Mouse (Mus musculus) heart, postnatal 0 days (tissue): ENCODE measurements at regions not wholly inside any gene's neighbourhood (a gene's known extent, or its start where the extent isn't known, plus 50 kb on each side); places are given as distances from the start of the nearest gene placed in this dataset.

Experiments used
- ATAC-seq: fragments of 200-750 bp; cut with Nextera tagmentation; 2 replicates; pipeline ENCODE4 v1.8.0; 2017; ENCODE audit warnings: low read depth, moderate number of reproducible peaks, moderate library complexity; ENCODE audit not compliant: insufficient read depth
- DNase-seq: peaks from one replicate; pipeline ENCODE4 v3.0.0-alpha.2; 2016; ENCODE audit warnings: low spot score
- H3K27ac ChIP-seq: fragments of 300-500 bp; sonication (generic); 2 replicates; pipeline ENCODE4 v1.5.1; 2014; ENCODE audit warnings: low read depth, mild to moderate bottlenecking
- H3K27me3 ChIP-seq: fragments of 300-500 bp; sonication (generic); 2 replicates; pipeline ENCODE4 v1.6.1; 2014; ENCODE audit warnings: low read length, mixed read lengths; ENCODE audit not compliant: control insufficient read depth, insufficient read depth
- H3K36me3 ChIP-seq: fragments of 300-500 bp; sonication (generic); replicated peaks from 2 replicates; pipeline ENCODE4 v1.6.1; 2014; ENCODE audit warnings: low read length, mixed read lengths; ENCODE audit not compliant: control insufficient read depth, insufficient read depth
- H3K4me1 ChIP-seq: fragments of 300-500 bp; sonication (generic); 2 replicates; pipeline ENCODE4 v1.6.1; 2014; ENCODE audit warnings: antibody characterized with exemption; ENCODE audit not compliant: control insufficient read depth, insufficient read depth
- H3K4me2 ChIP-seq: fragments of 300-500 bp; sonication (generic); 2 replicates; pipeline ENCODE4 v1.6.1; 2014; ENCODE audit warnings: low read depth, mild to moderate bottlenecking, low read length, moderate library complexity
- H3K4me3 ChIP-seq: fragments of 300-500 bp; sonication (generic); 2 replicates; pipeline ENCODE4 v1.5.1; 2014; ENCODE audit warnings: low read depth, low read length
- H3K9ac ChIP-seq: fragments of 300-500 bp; sonication (generic); replicated peaks from 2 replicates; pipeline ENCODE4 v1.6.1; 2014; ENCODE audit warnings: low read depth, low read length, mixed read lengths
- H3K9me3 ChIP-seq: fragments of 300-500 bp; sonication (generic); replicated peaks from 2 replicates; pipeline ENCODE4 v1.6.1; 2016; ENCODE audit warnings: low read length; ENCODE audit not compliant: control insufficient read depth
- CTCF ChIP-seq: IDR thresholded peaks from 2 replicates; pipeline ENCODE4 v1.5.1; 2016; ENCODE audit warnings: antibody characterized with exemption, control low read depth, low read depth
- EP300 ChIP-seq: IDR thresholded peaks from 2 replicates; pipeline ENCODE4 v1.6.1; 2016; ENCODE audit warnings: antibody characterized with exemption, low read depth
- WGBS: fragments of 180-500 bp; shearing (Covaris S2); extraction: QIAGEN DNeasy Blood & Tissue Kit; methylation state at CpG from one replicate; pipeline ENCODE4 v1.1.7; 2014; 5-methylcytosine and 5-hydroxymethylcytosine counted together

GRCm38 (mm10) chr8:36027586-36027985, 262.0 kb downstream of the Gm19410 start:
- TF ChIP-seq EP300 (no peak), CTCF (no peak)
- Histone ChIP-seq H3K4me3 (no peak overlapping the region), H3K4me1 (no peaks in the 10 kb centered on the region), H3K9me3 (no peaks in the 10 kb centered on the region), H3K27ac (no peak overlapping the region), H3K36me3 (no peaks in the 10 kb centered on the region), H3K9ac (no peak overlapping the region), H3K27me3 (no peaks in the 10 kb centered on the region), H3K4me2 (no peak overlapping the region)
- 69% methylated on average over 11 of the region's 11 CpGs for WGBS
- DNase-seq (no peak), ATAC-seq (no peak)

DNA sequence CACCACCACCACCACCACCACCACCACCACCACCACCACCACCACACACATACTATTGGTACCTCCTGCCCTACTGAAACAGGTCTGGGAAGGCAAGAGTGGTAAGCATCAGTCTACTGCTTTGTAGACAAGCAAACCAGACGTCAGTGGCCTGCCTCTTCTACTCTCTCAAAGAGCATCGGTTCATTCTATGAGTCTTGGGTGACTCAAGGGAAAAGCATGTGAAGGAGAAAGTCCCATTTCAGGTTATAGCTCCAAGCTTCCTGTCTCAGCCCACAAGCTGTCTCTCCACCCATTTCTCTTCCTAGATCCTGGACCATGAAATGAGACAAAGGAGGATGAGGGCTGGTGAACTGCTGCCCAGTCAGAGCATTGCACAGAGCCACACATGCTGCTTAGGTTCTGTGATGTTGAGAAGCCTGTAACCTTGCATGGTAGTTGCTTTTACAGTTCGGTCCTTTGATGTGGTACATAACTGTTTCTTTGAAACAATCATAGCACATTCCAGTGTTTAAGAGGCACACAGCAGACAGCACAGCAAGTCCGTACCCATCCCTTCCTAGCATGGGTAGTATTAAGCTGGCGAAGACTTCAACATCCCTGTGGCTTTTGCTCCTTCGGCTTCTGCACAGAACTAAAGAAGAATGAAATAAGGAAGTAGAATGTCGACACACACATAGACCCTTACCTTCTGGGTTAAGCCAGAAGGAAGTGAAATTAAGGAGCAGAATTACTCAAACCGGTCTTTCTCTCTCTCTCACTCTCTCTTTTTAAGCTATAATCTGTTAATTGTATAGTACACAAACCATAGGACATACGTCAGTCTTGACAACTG, 262.7 kb downstream of the Gm19410 start:
- H3K36me3 ChIP-seq, result no peaks in the 10 kb centered on the region
- H3K27me3 ChIP-seq, result no peaks in the 10 kb centered on the region
- 76% methylated on average over 9 of the region's 9 CpGs for WGBS
- ATAC-seq (no peak), DNase-seq (no peak)
- no peak overlapping the region for H3K4me3 ChIP-seq
- no peaks in the 10 kb centered on the region for H3K4me1 ChIP-seq
- H3K9me3 ChIP-seq, result no peaks in the 10 kb centered on the region
- no peak overlapping the region for H3K4me2 ChIP-seq
- no peak overlapping the region for H3K9ac ChIP-seq
- no peak for TF ChIP-seq EP300
- no peak for TF ChIP-seq CTCF
- no peak overlapping the region for H3K27ac ChIP-seq

DNA sequence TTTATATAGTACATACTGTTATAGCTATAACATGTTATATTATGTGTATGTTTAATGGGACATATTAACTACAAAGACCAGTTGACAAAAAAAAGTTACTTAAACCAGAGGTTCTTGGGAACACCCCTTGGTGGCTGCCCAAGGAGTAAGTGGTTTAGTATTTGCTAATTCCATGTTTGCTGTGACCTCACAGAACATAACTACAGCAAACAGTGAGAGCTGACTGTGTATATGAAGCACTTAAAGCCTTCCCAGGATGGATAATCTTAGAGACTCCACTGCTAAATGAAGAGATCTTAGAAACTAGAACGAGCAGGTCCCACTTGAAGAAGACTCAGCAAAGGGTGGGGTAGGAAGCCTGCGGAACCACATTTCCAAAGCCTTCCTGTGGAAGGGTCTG, 263.9 kb downstream of the Gm19410 start:
- H3K9ac ChIP-seq, result no peak overlapping the region
- TF ChIP-seq CTCF, result no peak
- TF ChIP-seq EP300, result no peak
- WGBS, result 84% methylated on average over 2 of the region's 2 CpGs
- no peaks in the 10 kb centered on the region for H3K4me1 ChIP-seq
- H3K4me3 ChIP-seq, result no peak overlapping the region
- ATAC-seq (no peak), DNase-seq (no peak)
- no peak overlapping the region for H3K4me2 ChIP-seq
- no peaks in the 10 kb centered on the region for H3K36me3 ChIP-seq
- no peak overlapping the region for H3K27ac ChIP-seq
- H3K27me3 ChIP-seq, result no peaks in the 10 kb centered on the region
- no peaks in the 10 kb centered on the region for H3K9me3 ChIP-seq

DNA sequence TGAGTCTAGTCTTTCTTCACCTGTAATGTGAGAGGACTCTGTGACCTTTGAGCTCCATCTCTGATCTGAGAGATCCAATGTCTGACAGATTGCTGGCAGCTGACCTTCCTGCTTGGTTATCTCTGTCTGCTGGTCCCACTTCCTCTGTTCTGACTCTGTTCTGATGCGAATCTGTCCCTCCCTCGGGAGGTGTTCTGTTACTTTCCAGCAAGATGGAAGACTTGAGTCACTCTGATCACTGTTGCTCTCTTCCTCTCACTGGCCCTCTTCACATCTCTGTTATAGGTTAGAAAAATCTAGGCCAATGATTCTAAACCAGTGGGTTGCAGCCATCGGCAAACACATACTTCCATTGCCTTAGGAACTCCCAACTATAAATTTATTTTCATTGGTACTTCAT, 264.6 kb downstream of the Gm19410 start:
- no peak overlapping the region for H3K9ac ChIP-seq
- no peaks in the 10 kb centered on the region for H3K9me3 ChIP-seq
- DNase-seq (no peak), ATAC-seq (no peak)
- H3K4me1 ChIP-seq, result no peaks in the 10 kb centered on the region
- 63% methylated on average over 3 of the region's 3 CpGs for WGBS
- no peak overlapping the region for H3K4me2 ChIP-seq
- H3K4me3 ChIP-seq, result no peak overlapping the region
- TF ChIP-seq EP300, result no peak
- no peak for TF ChIP-seq CTCF
- H3K36me3 ChIP-seq, result no peaks in the 10 kb centered on the region
- H3K27ac ChIP-seq, result no peak overlapping the region
- no peaks in the 10 kb centered on the region for H3K27me3 ChIP-seq

DNA sequence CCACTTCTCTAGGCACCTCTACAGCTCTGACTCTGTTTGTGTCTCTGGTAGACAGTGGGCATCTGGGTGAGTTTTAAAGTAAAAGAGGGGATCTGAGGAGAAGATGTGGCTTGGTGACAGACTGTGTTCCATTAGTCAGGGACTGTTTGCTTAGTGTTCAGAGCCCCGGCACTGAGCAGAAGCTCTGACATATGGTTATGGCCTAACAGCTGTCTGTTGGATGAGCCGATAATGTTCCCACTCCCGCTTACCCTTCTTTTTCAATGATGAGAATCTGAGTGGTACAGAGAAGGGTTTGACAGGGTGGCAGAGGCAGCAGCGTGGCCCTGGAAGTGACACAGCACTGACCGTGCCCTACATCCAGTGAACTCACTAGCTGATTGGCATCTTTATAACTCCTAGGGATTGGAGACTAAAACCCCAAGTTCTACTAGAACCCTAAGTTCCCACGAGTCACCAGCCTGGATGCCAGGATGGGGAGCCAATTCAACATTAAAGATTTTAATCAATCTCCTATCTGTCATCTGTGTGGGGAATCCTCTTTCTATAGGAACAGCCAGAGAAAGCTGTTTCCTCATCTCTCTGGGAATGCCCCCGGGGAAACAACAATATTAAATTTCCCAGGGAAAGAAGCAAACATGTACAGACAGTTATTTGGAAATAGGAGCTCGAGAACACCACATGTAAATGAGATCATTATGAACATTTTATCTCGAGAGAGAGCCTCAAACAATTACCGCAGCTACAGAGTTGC, 266.6 kb downstream of the Gm19410 start:
- Histone ChIP-seq H3K9me3 (no peaks in the 10 kb centered on the region), H3K4me2 (no peak overlapping the region), H3K27ac (no peak overlapping the region), H3K27me3 (no peaks in the 10 kb centered on the region), H3K4me1 (no peaks in the 10 kb centered on the region), H3K9ac (no peak overlapping the region), H3K36me3 (no peaks in the 10 kb centered on the region), H3K4me3 (no peak overlapping the region)
- ATAC-seq, result no peak
- DNase-seq, result no peak
- 83% methylated on average over 10 of the region's 10 CpGs for WGBS
- TF ChIP-seq CTCF (no peak), EP300 (no peak)
